Mouse (Mus musculus) ES-Bruce4 (cell line): ENCODE measurements around the gene Jakmip3. TPM values are rescaled to one million over a fixed set of nuclear protein-coding genes. Genes with fewer than 3 reads are reported as not detected.
A peak's percentile ranks its signal among the peaks of the same experiment; 100 is the strongest.

Source experiments
- H3K27ac ChIP-seq: 2 replicates; pipeline ENCODE4 v1.5.1; 2012; ENCODE audit warnings: low read length, inconsistent platforms; ENCODE audit not compliant: insufficient read depth
- H3K27me3 ChIP-seq: 2 replicates; pipeline ENCODE4 v1.6.1; 2012; ENCODE audit warnings: mild to moderate bottlenecking, low read length, inconsistent platforms; ENCODE audit not compliant: control insufficient read depth, poor library complexity, insufficient read depth, severe bottlenecking
- H3K36me3 ChIP-seq: 2 replicates; pipeline ENCODE4 v1.6.1; 2012; ENCODE audit warnings: inconsistent platforms, mild to moderate bottlenecking, low read length, moderate library complexity; ENCODE audit not compliant: control insufficient read depth, poor library complexity, insufficient read depth, severe bottlenecking
- H3K4me1 ChIP-seq: one replicate; pipeline ENCODE4 v1.8.1; 2011; ENCODE audit warnings: low read length; ENCODE audit not compliant: control insufficient read depth, insufficient read depth
- H3K4me3 ChIP-seq: 2 replicates; pipeline ENCODE4 v1.5.1; 2011; ENCODE audit warnings: low read depth, mild to moderate bottlenecking, low read length
- H3K9ac ChIP-seq: 2 replicates; pipeline ENCODE4 v1.6.1; 2012; ENCODE audit warnings: low read depth, mild to moderate bottlenecking, inconsistent platforms; ENCODE audit not compliant: poor library complexity, severe bottlenecking
- H3K9me3 ChIP-seq: replicated peaks from 2 replicates; pipeline ENCODE4 v1.6.1; 2012; ENCODE audit warnings: mild to moderate bottlenecking, low read length, inconsistent platforms; ENCODE audit not compliant: control insufficient read depth, poor library complexity, insufficient read depth, severe bottlenecking
- CTCF ChIP-seq: IDR thresholded peaks from one replicate; pipeline ENCODE4 v1.8.1; 2011; ENCODE audit warnings: low read depth, low read length
- EP300 ChIP-seq: IDR thresholded peaks from 2 replicates; pipeline ENCODE4 v1.6.1; 2011; ENCODE audit warnings: low read depth, low read length; ENCODE audit not compliant: insufficient read depth
- POLR2A ChIP-seq: IDR thresholded peaks from one replicate; pipeline ENCODE4 v1.8.1; 2011; ENCODE audit warnings: low read length; ENCODE audit not compliant: insufficient read depth
- polyA plus RNA-seq: library from polyadenylated mRNA; stranded (reverse); fragments of >200 nt; gene quantifications from 2 replicates; pipeline ENCODE4 v1.2.4, GENCODE M21; 2011; ENCODE audit warnings: low read depth; ENCODE audit not compliant: missing spikeins, insufficient read depth, insufficient read length

The Jakmip3 gene
- polyA plus RNA-seq, result not detected in 2 replicates

DNA sequence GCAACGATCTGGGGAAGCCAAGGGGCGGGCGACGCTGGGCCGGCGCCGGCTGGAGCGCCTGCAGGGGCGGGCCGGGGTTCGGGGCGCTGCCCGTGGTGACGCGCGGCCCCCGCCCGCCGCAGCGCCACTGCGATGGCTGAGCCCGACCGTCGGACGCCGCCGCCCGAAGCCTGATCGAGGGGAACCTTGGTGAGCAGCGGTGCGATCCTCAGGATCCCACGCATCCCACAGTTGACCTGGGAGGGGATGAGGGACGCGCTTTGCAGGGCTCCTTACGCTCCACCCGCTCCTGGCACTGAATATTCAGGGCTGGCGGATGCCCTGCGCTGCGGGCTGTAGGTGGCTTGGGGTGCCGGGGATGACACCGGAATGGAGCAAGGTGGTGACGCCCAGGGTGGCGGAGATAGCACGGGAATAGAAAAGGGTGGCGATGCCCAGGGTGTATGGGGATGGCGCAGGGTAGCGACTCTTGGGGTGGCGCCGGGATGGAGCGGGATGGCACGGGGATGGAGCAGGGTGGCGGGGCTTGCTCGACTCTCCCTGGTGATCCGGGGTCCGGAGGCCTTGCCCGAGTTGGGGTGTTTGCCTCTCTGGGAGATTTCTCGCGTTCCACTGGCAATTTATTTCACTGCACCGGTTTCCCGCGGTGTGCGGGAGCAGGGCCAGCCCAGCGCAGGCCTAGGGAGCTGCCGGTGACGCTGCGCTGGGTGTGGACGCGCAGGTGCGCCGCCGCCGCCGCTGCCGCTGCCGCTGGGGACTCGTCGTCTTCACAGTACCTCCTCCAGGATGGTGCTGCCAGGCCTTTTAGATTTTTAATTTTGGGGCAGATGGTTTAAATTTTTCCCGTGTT, at the start of gene Jakmip3:
TSS of gene Jakmip3 (plus strand) at position 119 of the 850 bp plus-strand sequence.
- peak within 1 kb of the TSS; percentile 66 for H3K4me3 ChIP-seq
- no peak within 1 kb of the TSS for H3K27ac ChIP-seq
- H3K36me3 ChIP-seq, result no peaks in the 10 kb centered on the region
- no peak for TF ChIP-seq CTCF
- TF ChIP-seq POLR2A, result no peak
- no peaks in the 10 kb centered on the region for H3K9me3 ChIP-seq
- H3K27me3 ChIP-seq, result peaks cover 4% of the 10 kb centered on the region; the same call in 1 of the 2 replicates
- H3K9ac ChIP-seq, result peak within 1 kb of the TSS; percentile 8
- no peaks in the 10 kb centered on the region for H3K4me1 ChIP-seq

DNA sequence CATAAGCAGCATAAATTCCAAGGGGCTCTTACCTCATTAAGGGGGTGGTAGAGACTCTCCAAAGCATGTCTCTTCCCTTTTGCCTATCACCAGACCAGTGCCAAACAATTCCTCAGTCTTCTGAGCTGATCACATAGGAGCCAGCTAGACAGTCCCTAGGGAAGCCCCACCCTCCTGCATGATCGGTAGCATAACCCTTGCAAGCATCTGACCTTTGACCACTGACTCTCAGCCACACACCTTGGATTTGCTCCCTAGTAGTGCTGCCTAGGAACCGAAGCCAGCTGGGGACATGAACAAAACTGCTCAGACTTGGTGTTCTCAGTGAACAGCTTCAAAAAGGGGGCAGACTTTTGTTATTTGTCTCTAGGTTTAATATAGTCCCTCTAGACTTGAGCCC, 42.4 kb upstream of the Jakmip3 start:
- Histone ChIP-seq H3K36me3 (peaks cover 4% of the 10 kb centered on the region), H3K27me3 (no peaks in the 10 kb centered on the region), H3K4me1 (peaks cover 2% of the 10 kb centered on the region), H3K4me3 (no peak overlapping the region), H3K27ac (no peak overlapping the region), H3K9ac (no peak overlapping the region), H3K9me3 (no peaks in the 10 kb centered on the region)
- no peak for TF ChIP-seq CTCF

DNA sequence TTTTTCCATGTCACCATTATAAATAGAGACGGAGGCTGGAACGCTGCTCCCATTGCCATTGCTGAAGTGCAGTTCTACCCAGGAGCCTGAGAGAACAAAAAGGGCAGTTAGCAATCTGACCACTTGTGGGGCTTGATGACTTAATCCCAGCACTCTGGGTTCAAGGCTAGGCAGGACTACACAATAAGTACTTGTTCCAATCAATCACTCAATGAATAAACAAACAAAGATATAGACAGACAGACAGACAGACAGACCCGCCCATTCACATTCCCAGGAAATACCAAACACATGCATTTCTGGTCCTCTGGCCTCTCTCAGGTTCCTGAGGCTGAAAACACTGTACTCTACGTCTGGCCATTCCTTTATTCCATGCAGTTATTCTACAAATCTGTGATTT, 41.8 kb upstream of the Jakmip3 start:
- Histone ChIP-seq H3K4me3 (no peak overlapping the region), H3K27ac (no peak overlapping the region), H3K9me3 (no peaks in the 10 kb centered on the region), H3K9ac (no peak overlapping the region), H3K36me3 (peaks cover 4% of the 10 kb centered on the region), H3K4me1 (peaks cover 2% of the 10 kb centered on the region), H3K27me3 (no peaks in the 10 kb centered on the region)
- TF ChIP-seq CTCF (no peak), EP300 (no peak), POLR2A (no peak)

DNA sequence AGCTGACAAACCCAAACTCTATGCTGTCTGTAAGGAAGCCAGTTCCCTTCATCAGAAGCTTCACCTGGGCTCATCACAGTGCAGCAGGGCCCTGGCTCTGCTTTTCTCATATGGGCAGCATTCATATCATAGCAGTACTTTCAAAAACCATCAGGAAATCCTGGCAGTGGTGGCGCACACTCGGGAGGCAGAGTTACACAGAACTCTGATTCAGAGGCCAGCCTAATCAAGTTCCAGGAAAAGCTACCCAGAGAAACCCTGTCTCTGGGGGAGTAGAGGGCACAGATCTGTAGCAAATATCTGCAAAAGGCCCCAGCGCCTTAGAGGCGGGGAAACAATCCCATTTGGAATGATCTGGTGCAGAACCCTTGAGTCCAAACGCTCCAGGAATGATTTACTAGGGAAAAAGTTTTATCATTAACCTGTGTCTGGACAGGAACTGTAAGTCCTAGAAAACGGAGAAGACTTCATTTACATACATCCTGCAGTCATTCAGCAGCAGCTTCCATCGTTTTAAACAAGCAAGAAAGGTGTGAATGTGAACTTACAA, 36.6 kb upstream of the Jakmip3 start:
- Histone ChIP-seq H3K4me3 (no peak overlapping the region), H3K36me3 (no peaks in the 10 kb centered on the region), H3K27ac (no peak overlapping the region), H3K4me1 (peaks cover 4% of the 10 kb centered on the region), H3K9me3 (no peaks in the 10 kb centered on the region), H3K9ac (no peak overlapping the region), H3K27me3 (no peaks in the 10 kb centered on the region)
- TF ChIP-seq POLR2A (no peak), EP300 (no peak), CTCF (no peak)

DNA sequence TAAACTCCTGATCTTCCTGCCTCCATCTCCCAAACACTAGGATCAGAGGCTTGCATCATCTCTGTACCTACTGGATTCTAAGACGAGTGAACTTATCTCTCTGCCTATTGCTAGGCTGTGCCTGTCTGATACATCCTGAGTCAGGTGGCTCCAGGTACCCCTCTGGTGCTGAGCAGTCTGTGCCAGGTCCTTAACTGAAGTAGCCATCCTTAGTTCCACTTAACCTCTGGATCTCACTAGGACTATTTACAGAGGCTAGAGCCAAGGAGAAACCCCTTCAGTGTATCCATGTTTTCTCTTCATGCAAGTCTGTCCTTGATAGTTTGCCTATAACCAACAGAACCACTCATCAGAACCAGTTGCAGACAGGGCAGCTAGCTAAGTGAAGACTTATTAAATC, 34.1 kb upstream of the Jakmip3 start:
- H3K9ac ChIP-seq, result no peak overlapping the region
- no peak overlapping the region for H3K27ac ChIP-seq
- no peaks in the 10 kb centered on the region for H3K27me3 ChIP-seq
- TF ChIP-seq POLR2A (no peak), CTCF (no peak), EP300 (no peak)
- H3K36me3 ChIP-seq, result no peaks in the 10 kb centered on the region
- peaks cover 5% of the 10 kb centered on the region for H3K4me1 ChIP-seq
- no peaks in the 10 kb centered on the region for H3K9me3 ChIP-seq
- H3K4me3 ChIP-seq, result peak overlapping the region; percentile 59

DNA sequence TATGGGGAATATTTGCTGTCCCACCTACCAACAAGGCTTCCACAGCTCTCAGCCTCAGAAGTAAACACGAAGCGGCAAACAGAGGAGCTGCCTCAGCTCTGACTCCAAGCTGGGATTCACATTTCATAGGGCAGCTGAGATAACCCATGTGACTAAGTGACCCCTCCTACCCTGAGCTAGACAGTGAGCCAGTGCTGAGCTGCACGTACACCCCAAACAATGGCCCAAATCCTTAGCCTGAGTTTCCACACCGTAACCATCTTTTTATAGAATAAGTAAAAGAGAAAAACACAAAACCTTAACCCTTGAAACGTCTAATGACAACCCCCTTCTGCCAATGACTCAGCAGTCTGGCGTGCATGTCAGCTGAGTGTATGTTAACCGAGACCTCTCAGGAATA, 33.5 kb upstream of the Jakmip3 start:
- Histone ChIP-seq H3K9me3 (no peaks in the 10 kb centered on the region), H3K4me1 (peaks cover 5% of the 10 kb centered on the region), H3K36me3 (no peaks in the 10 kb centered on the region), H3K9ac (no peak overlapping the region), H3K27me3 (no peaks in the 10 kb centered on the region), H3K27ac (no peak overlapping the region; the same call in 1 of the 2 replicates), H3K4me3 (peak overlapping the region; percentile 89)
- TF ChIP-seq CTCF (no peak), EP300 (peak; percentile 36; the same call in 1 of the 2 replicates), POLR2A (peak; percentile 61)
